Mouse (Mus musculus): ENCODE data around the gene Tmprss3. TPM values are rescaled to one million over a fixed set of nuclear protein-coding genes. Genes with fewer than 3 reads are reported as not detected.

The Tmprss3 gene
- polyA plus RNA-seq, 1 experiment from 2014 or later, result 0.05 TPM

DNA sequence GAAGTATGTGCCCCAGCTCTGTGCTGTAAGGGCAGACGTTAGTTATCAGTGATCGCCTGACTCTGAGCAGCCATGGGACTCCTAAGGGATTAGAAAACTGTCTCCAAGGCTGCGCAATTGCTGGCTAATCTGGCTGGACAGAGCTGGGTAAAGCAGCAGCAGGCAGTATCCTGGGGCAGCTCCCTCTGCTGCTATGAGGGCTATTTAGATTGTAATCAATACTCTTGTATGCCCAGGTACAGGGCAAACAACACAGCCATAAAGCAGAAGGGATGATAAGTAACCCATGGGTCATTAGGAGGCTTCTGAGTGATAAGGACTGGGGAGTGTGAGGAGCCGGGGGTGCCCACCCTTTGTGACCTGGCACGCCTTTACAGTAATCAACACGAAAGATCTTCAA lies 63.9 kb downstream of the Tmprss3 start:
- no peak overlapping the region for H3K4me3 ChIP-seq (ENCODE audit: low read length)
- no peak overlapping the region for H3K9ac ChIP-seq (ENCODE audit: low read depth, low read length)
- no peak overlapping the region for H3K27ac ChIP-seq (ENCODE audit: low read length)
- 46% methylated on average over 6 of the region's 6 CpGs for WGBS
- no peaks in the 10 kb centered on the region for H3K27me3 ChIP-seq (replicated peaks; ENCODE audit: control insufficient read depth, insufficient read depth, low read length)
- peak; percentile 75 for ATAC-seq
- H3K9me3 ChIP-seq (ENCODE audit: control insufficient read depth, low read length), result no peaks in the 10 kb centered on the region
- H3K36me3 ChIP-seq (ENCODE audit: control insufficient read depth, insufficient read depth, low read length), result no peaks in the 10 kb centered on the region
- H3K4me1 ChIP-seq (ENCODE audit: control insufficient read depth, insufficient read depth, low read length), result peaks cover 3% of the 10 kb centered on the region; the same call in 1 of the 2 replicates
- no peak overlapping the region for H3K4me2 ChIP-seq (ENCODE audit: low read depth, low read length)

GRCm38 (mm10) chr17:31133776-31134175 lies 65.0 kb downstream of the Tmprss3 start:
- H3K27me3 ChIP-seq (replicated peaks; ENCODE audit: control insufficient read depth, insufficient read depth, low read length), result no peaks in the 10 kb centered on the region
- 51% methylated on average over 15 of the region's 15 CpGs for WGBS
- H3K9ac ChIP-seq (ENCODE audit: low read depth, low read length), result no peak overlapping the region
- 0 out of 2 replicates have a peak, but pooled peaks have one; percentile 32 for ATAC-seq
- peak overlapping the region; percentile 26; the same call in 1 of the 2 replicates for H3K4me2 ChIP-seq (ENCODE audit: low read depth, low read length)
- H3K9me3 ChIP-seq (ENCODE audit: control insufficient read depth, low read length), result no peaks in the 10 kb centered on the region
- H3K36me3 ChIP-seq (ENCODE audit: control insufficient read depth, insufficient read depth, low read length), result no peaks in the 10 kb centered on the region
- H3K4me1 ChIP-seq (ENCODE audit: control insufficient read depth, insufficient read depth, low read length), result peaks cover 10% of the 10 kb centered on the region
- no peak overlapping the region for H3K27ac ChIP-seq (ENCODE audit: low read length)
- no peak overlapping the region for H3K4me3 ChIP-seq (ENCODE audit: low read length)

GRCm38 (mm10) chr17:31131269-31131821 lies 67.4 kb downstream of the Tmprss3 start:
- Histone ChIP-seq H3K27ac (ENCODE audit: low read length) (no peak overlapping the region), H3K9me3 (ENCODE audit: control insufficient read depth, low read length) (no peaks in the 10 kb centered on the region), H3K27me3 (replicated peaks; ENCODE audit: control insufficient read depth, insufficient read depth, low read length) (no peaks in the 10 kb centered on the region), H3K4me3 (ENCODE audit: low read length) (no peak overlapping the region), H3K9ac (ENCODE audit: low read depth, low read length) (no peak overlapping the region), H3K4me1 (ENCODE audit: control insufficient read depth, insufficient read depth, low read length) (peaks cover 10% of the 10 kb centered on the region), H3K4me2 (ENCODE audit: low read depth, low read length) (no peak overlapping the region), H3K36me3 (ENCODE audit: control insufficient read depth, insufficient read depth, low read length) (no peaks in the 10 kb centered on the region)
- peak; percentile 15; the same call in 1 of the 2 replicates for ATAC-seq
- WGBS, result 64% methylated on average over 10 of the region's 10 CpGs

DNA sequence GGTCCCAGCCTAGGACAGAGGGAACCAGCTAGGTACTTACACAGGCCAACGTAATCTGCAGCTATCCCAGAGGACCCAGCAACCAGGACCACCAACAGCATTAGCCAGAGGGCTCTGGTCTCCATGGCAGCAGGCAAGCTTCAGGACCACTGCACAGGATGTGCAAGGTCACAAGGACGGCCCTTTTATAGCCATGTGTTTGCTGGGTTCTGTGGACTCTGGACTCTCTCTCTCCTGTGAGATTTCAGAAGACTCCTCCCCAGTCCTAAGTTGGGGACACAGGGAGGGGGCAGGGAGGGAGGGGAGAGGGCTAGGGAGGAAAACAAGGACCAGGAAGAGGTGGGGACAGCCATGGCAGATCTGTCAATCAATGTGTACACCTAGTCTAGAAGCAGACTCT lies 69.3 kb downstream of the Tmprss3 start, which contains the start of gene Tff3:
Gene Tff3, minus strand, starts transcription at position 195 of the 400 bp plus-strand sequence.
- Histone ChIP-seq H3K9me3 (ENCODE audit: control insufficient read depth, low read length) (no peaks in the 10 kb centered on the region), H3K9ac (ENCODE audit: low read depth, low read length) (0 out of 2 replicates have a peak within 1 kb of the TSS, but pooled peaks have one; percentile 14), H3K27me3 (replicated peaks; ENCODE audit: control insufficient read depth, insufficient read depth, low read length) (no peaks in the 10 kb centered on the region), H3K4me2 (ENCODE audit: low read depth, low read length) (no peak within 1 kb of the TSS), H3K4me3 (ENCODE audit: low read length) (peak within 1 kb of the TSS; percentile 19; the same call in 1 of the 2 replicates), H3K36me3 (ENCODE audit: control insufficient read depth, insufficient read depth, low read length) (no peaks in the 10 kb centered on the region), H3K27ac (ENCODE audit: low read length) (no peak within 1 kb of the TSS), H3K4me1 (ENCODE audit: control insufficient read depth, insufficient read depth, low read length) (peaks cover 10% of the 10 kb centered on the region)
- peak; percentile 69 for ATAC-seq
- 12% methylated on average over 2 of the region's 2 CpGs for WGBS

Other genes starting within 250 kb of the Tmprss3 start
- gene Umodl1, start 244.3 kb downstream of the Tmprss3 start, polyA plus RNA-seq (2015; fragmentation: Nextera tagmentation; extraction: Ambion mirVana), result not detected in 2 replicates
- gene Abcg1, start 141.3 kb downstream of the Tmprss3 start, polyA plus RNA-seq (2015; fragmentation: Nextera tagmentation; extraction: Ambion mirVana), result 5.4 and 5.6 TPM in 2 replicates
- 1,304 and 1,371 TPM in 2 replicates for gene Tff3, start 69.3 kb downstream of the Tmprss3 start, polyA plus RNA-seq (2015; fragmentation: Nextera tagmentation; extraction: Ambion mirVana)
- 5.2 and 7.2 TPM in 2 replicates for gene Tff2, start 54.7 kb downstream of the Tmprss3 start, polyA plus RNA-seq (2015; fragmentation: Nextera tagmentation; extraction: Ambion mirVana)
- gene Tff1, start 33.7 kb downstream of the Tmprss3 start, polyA plus RNA-seq (2015; fragmentation: Nextera tagmentation; extraction: Ambion mirVana), result 1.5 and 2.7 TPM in 2 replicates
- gene Ubash3a, start 8.9 kb upstream of the Tmprss3 start, polyA plus RNA-seq (2015; fragmentation: Nextera tagmentation; extraction: Ambion mirVana), result 0.38 and 0.45 TPM in 2 replicates
- gene Rsph1, start 78.4 kb upstream of the Tmprss3 start, polyA plus RNA-seq (2015; fragmentation: Nextera tagmentation; extraction: Ambion mirVana), result 0.88 and 0.94 TPM in 2 replicates
- gene Slc37a1, start 87.8 kb upstream of the Tmprss3 start, polyA plus RNA-seq (2015; fragmentation: Nextera tagmentation; extraction: Ambion mirVana), result 21.1 and 21.5 TPM in 2 replicates
- gene Pde9a, start 187.2 kb upstream of the Tmprss3 start, polyA plus RNA-seq (2015; fragmentation: Nextera tagmentation; extraction: Ambion mirVana), result 62.5 and 65.2 TPM in 2 replicates